Mouse (Mus musculus) hindbrain, embryonic 11.5 days (tissue): ENCODE measurements around the gene Gm21304. TPM values are rescaled to one million over a fixed set of nuclear protein-coding genes. Genes with fewer than 3 reads are reported as not detected.
"Not testable (repeated sequence)": the region's sequence is repeated elsewhere in the genome, so short reads cannot be mapped to it uniquely, and the experiment has no call there.

Source experiments
- ATAC-seq: fragments of 200-750 bp; cut with Nextera tagmentation; 2 replicates; pipeline ENCODE4 v1.8.0; 2017; ENCODE audit warnings: mild to moderate bottlenecking, moderate TSS enrichment, moderate library complexity; ENCODE audit not compliant: low FRiP score
- DNase-seq: peaks from one replicate; pipeline ENCODE4 v3.0.0-alpha.2; 2015; ENCODE audit warnings: low spot score
- H3K27ac ChIP-seq: fragments of 300-500 bp; sonication (generic); 2 replicates; pipeline ENCODE4 v1.5.1; 2014; ENCODE audit warnings: mild to moderate bottlenecking, low read depth, low read length
- H3K27me3 ChIP-seq: fragments of 300-500 bp; sonication (generic); 2 replicates; pipeline ENCODE4 v1.6.1; 2014; ENCODE audit warnings: mild to moderate bottlenecking, low read length, moderate library complexity, mixed read lengths; ENCODE audit not compliant: control insufficient read depth, insufficient read depth
- H3K36me3 ChIP-seq: fragments of 300-500 bp; sonication (generic); 2 replicates; pipeline ENCODE4 v1.6.1; 2014; ENCODE audit warnings: mild to moderate bottlenecking, low read length, moderate library complexity, mixed read lengths; ENCODE audit not compliant: control insufficient read depth, insufficient read depth
- H3K4me1 ChIP-seq: fragments of 300-500 bp; sonication (generic); replicated peaks from 2 replicates; pipeline ENCODE4 v1.6.1; 2014; ENCODE audit warnings: low read length, mixed read lengths; ENCODE audit not compliant: control insufficient read depth, insufficient read depth
- H3K4me2 ChIP-seq: fragments of 300-500 bp; sonication (generic); replicated peaks from 2 replicates; pipeline ENCODE4 v1.6.1; 2014; ENCODE audit warnings: mild to moderate bottlenecking, low read depth, low read length
- H3K4me3 ChIP-seq: fragments of 300-500 bp; sonication (generic); 2 replicates; pipeline ENCODE4 v1.5.1; 2014; ENCODE audit warnings: low read depth, low read length
- H3K9ac ChIP-seq: fragments of 300-500 bp; sonication (generic); 2 replicates; pipeline ENCODE4 v1.6.1; 2014; ENCODE audit warnings: low read depth, low read length
- H3K9me3 ChIP-seq: fragments of 300-500 bp; sonication (generic); 2 replicates; pipeline ENCODE4 v1.6.1; 2016; ENCODE audit warnings: low read length; ENCODE audit not compliant: control insufficient read depth
- WGBS: fragments of 180-500 bp; shearing (Covaris S2); extraction: QIAGEN DNeasy Blood & Tissue Kit; methylation state at CpG from one replicate; pipeline ENCODE4 v1.1.7; 2014; 5-methylcytosine and 5-hydroxymethylcytosine counted together
- polyA plus RNA-seq: library from polyadenylated mRNA; unstranded; fragments of >200 nt; fragmentation: Nextera tagmentation; extraction: Ambion mirVana; gene quantifications from 2 replicates; pipeline ENCODE4 v1.2.1, GENCODE M21; 2014

Gene Gm21304
- polyA plus RNA-seq = not detected in 2 replicates

DNA sequence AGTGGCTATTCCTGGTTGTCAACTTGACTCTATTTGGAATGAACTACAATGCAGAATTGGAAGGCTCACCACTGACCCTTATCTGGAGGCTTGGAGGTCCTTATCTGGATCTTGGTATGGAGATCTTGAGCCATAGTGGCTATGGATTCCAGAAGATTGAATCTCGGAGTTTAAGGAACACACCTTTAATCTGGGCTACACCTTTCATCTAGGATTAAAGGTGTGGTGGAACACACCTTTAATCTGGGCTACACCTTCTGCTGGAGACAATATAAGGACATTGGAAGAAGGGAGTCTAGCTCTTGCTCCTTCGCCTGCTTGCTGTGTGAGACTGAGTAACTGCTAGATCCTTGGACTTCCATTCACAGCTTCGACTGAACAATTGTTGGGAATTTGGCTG is at the start of gene Gm21304:
Gene Gm21304 (plus strand): TSS at position 301 of the 400 bp plus-strand sequence.
- not testable (repeated sequence) for H3K36me3 ChIP-seq, H3K27ac ChIP-seq, H3K4me1 ChIP-seq, H3K4me3 ChIP-seq, H3K9me3 ChIP-seq, H3K9ac ChIP-seq, DNase-seq, H3K4me2 ChIP-seq, ATAC-seq, H3K27me3 ChIP-seq
- no CpG with 5 or more reads among the region's 3 CpGs for WGBS

- not testable (repeated sequence) for H3K9me3 ChIP-seq, DNase-seq, H3K9ac ChIP-seq, H3K27ac ChIP-seq, H3K4me2 ChIP-seq, H3K36me3 ChIP-seq, H3K27me3 ChIP-seq, H3K4me3 ChIP-seq, H3K4me1 ChIP-seq, ATAC-seq
- no CpG with 5 or more reads among the region's 3 CpGs for WGBS
Measured at GRCm38 (mm10) chr10:104142687-104143086, 25.6 kb upstream of the Gm21304 start, which contains the start of gene Gm21293. Gene Gm21293, plus strand, starts transcription at chr10:104142987.

GRCm38 (mm10) chr10:104151197-104151596 is 17.1 kb upstream of the Gm21304 start, which contains the start of gene Gm6763:
Gene Gm6763, plus strand, starts transcription at chr10:104151497.
- not testable (repeated sequence) for H3K9me3 ChIP-seq, H3K4me1 ChIP-seq, H3K4me2 ChIP-seq, H3K27ac ChIP-seq, H3K4me3 ChIP-seq, DNase-seq, H3K9ac ChIP-seq, ATAC-seq, H3K27me3 ChIP-seq, H3K36me3 ChIP-seq
- no CpG with 5 or more reads among the region's 3 CpGs for WGBS

DNA sequence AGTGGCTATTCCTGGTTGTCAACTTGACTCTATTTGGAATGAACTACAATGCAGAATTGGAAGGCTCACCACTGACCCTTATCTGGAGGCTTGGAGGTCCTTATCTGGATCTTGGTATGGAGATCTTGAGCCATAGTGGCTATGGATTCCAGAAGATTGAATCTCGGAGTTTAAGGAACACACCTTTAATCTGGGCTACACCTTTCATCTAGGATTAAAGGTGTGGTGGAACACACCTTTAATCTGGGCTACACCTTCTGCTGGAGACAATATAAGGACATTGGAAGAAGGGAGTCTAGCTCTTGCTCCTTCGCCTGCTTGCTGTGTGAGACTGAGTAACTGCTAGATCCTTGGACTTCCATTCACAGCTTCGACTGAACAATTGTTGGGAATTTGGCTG is 8.6 kb upstream of the Gm21304 start, which contains the start of gene Gm8764:
Gene Gm8764 (plus strand): TSS at position 301 of the 400 bp plus-strand sequence.
- H3K4me3 ChIP-seq, H3K9ac ChIP-seq, H3K27me3 ChIP-seq, ATAC-seq, H3K27ac ChIP-seq, H3K9me3 ChIP-seq, DNase-seq, H3K4me2 ChIP-seq, H3K4me1 ChIP-seq, H3K36me3 ChIP-seq: not testable (repeated sequence)
- no CpG with 5 or more reads among the region's 3 CpGs for WGBS

DNA sequence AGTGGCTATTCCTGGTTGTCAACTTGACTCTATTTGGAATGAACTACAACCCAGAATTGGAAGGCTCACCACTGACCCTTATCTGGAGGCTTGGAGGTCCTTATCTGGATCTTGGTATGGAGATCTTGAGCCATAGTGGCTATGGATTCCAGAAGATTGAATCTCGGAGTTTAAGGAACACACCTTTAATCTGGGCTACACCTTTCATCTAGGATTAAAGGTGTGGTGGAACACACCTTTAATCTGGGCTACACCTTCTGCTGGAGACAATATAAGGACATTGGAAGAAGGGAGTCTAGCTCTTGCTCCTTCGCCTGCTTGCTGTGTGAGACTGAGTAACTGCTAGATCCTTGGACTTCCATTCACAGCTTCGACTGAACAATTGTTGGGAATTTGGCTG is 8.4 kb downstream of the Gm21304 start, which contains the start of gene Gm21312:
Gene Gm21312 (plus strand): TSS at position 301 of the 400 bp plus-strand sequence.
- H3K9ac ChIP-seq, H3K9me3 ChIP-seq, H3K27ac ChIP-seq, H3K4me1 ChIP-seq, H3K36me3 ChIP-seq, H3K27me3 ChIP-seq, DNase-seq, H3K4me3 ChIP-seq, H3K4me2 ChIP-seq, ATAC-seq: not testable (repeated sequence)
- no CpG with 5 or more reads among the region's 3 CpGs for WGBS

DNA sequence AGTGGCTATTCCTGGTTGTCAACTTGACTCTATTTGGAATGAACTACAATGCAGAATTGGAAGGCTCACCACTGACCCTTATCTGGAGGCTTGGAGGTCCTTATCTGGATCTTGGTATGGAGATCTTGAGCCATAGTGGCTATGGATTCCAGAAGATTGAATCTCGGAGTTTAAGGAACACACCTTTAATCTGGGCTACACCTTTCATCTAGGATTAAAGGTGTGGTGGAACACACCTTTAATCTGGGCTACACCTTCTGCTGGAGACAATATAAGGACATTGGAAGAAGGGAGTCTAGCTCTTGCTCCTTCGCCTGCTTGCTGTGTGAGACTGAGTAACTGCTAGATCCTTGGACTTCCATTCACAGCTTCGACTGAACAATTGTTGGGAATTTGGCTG is 16.9 kb downstream of the Gm21304 start, which contains the start of gene Gm20765:
Gene Gm20765 (plus strand): TSS at position 301 of the 400 bp plus-strand sequence.
- not testable (repeated sequence) for H3K4me1 ChIP-seq, H3K27me3 ChIP-seq, DNase-seq, H3K9me3 ChIP-seq, H3K36me3 ChIP-seq, H3K4me2 ChIP-seq, H3K9ac ChIP-seq, H3K4me3 ChIP-seq, ATAC-seq, H3K27ac ChIP-seq
- WGBS = no CpG with 5 or more reads among the region's 3 CpGs

DNA sequence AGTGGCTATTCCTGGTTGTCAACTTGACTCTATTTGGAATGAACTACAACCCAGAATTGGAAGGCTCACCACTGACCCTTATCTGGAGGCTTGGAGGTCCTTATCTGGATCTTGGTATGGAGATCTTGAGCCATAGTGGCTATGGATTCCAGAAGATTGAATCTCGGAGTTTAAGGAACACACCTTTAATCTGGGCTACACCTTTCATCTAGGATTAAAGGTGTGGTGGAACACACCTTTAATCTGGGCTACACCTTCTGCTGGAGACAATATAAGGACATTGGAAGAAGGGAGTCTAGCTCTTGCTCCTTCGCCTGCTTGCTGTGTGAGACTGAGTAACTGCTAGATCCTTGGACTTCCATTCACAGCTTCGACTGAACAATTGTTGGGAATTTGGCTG is 25.4 kb downstream of the Gm21304 start, which contains the start of gene Gm4340:
Gene Gm4340 (plus strand): TSS at position 301 of the 400 bp plus-strand sequence.
- H3K27me3 ChIP-seq, ATAC-seq: not testable (repeated sequence)
- no CpG with 5 or more reads among the region's 3 CpGs for WGBS

DNA sequence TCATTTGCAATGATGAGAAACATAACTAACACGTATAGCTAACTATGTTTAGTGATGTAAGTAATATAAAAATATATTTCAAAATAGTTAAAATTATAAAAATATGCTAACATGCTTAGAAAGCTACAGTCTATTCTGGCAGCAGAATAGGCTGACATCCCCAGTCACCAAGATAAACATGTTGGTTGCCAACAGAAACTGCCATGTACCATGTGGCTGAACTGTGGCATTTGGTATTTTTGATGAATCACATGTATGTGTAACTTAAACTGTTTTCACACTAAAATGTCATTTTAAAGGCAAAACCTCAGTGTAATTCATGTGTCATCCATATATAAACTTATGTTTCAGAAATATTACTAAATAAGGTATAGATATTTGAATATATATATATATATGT is 41.3 kb downstream of the Gm21304 start:
- H3K27me3 ChIP-seq = no peaks in the 10 kb centered on the region
- DNase-seq (no peak), ATAC-seq (no peak)
- no peak overlapping the region for H3K27ac ChIP-seq
- H3K4me1 ChIP-seq = no peaks in the 10 kb centered on the region
- no peak overlapping the region for H3K9ac ChIP-seq
- no peak overlapping the region for H3K4me3 ChIP-seq
- H3K4me2 ChIP-seq = no peak overlapping the region
- WGBS = 86% methylated on average over 1 of the region's 1 CpGs
- H3K9me3 ChIP-seq = no peaks in the 10 kb centered on the region
- H3K36me3 ChIP-seq = no peaks in the 10 kb centered on the region

More for the DNA sequence above, 25.4 kb downstream of the Gm21304 start, which contains the start of gene Gm4340:
- H3K9ac ChIP-seq, H3K4me2 ChIP-seq, H3K4me1 ChIP-seq, H3K4me3 ChIP-seq, H3K9me3 ChIP-seq, H3K27ac ChIP-seq, DNase-seq, H3K36me3 ChIP-seq: not testable (repeated sequence)

DNA sequence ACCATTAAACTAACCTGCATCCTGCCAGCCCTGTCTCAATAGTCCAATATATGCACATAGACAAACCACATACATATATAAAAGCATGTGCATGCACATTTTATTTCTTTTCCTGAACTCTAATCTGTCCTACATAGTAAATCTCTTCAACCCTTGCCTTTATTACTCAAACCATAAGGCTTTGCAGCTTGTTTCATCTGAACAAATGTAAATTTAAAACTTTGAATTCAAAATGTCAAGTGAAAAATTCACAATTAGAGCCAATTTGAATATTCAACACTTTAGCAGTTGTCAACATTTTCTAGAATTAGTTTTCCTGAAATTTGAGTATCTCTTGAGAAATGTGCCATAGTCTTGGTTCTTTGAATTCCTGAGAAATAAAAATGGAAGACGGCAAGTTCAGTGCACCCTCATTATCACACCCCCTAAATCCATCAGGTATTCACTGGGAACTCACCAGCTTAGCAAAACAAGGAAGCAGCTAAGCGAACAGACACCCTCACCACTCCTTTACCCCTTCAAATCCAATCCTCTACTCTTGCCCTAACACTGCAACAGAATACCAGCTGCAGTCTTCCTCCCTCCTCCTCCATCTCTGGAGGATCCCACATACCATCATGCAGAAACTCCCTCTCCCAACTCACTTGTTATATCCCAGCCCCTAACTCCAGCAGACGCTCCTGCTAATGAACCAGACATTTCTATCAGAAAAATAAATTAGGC is 42.1 kb downstream of the Gm21304 start:
- DNase-seq = no peak
- Histone ChIP-seq H3K27ac (no peak overlapping the region), H3K9me3 (no peaks in the 10 kb centered on the region), H3K27me3 (no peaks in the 10 kb centered on the region), H3K9ac (no peak overlapping the region), H3K36me3 (no peaks in the 10 kb centered on the region), H3K4me2 (no peak overlapping the region), H3K4me1 (no peaks in the 10 kb centered on the region), H3K4me3 (no peak overlapping the region)
- no peak for ATAC-seq
- WGBS = 77% methylated on average over 3 of the region's 3 CpGs
